Mouse (Mus musculus) forebrain, embryonic 11.5 days (tissue): ENCODE results near the gene Olfr47. TPM values are rescaled to one million over a fixed set of nuclear protein-coding genes. Genes with fewer than 3 reads are reported as not detected.

Source experiments
- ATAC-seq: fragments of 200-750 bp; cut with Nextera tagmentation; replicated peaks from 2 replicates; pipeline ENCODE4 v1.8.0; 2017; ENCODE audit warnings: moderate TSS enrichment; ENCODE audit not compliant: low FRiP score
- DNase-seq: peaks from one replicate; pipeline ENCODE4 v3.0.0-alpha.2; 2017; ENCODE audit warnings: low spot score
- H3K27ac ChIP-seq: fragments of 300-500 bp; sonication (generic); 2 replicates; pipeline ENCODE4 v1.5.1; 2014; ENCODE audit warnings: low read depth, low read length
- H3K27me3 ChIP-seq: fragments of 300-500 bp; sonication (generic); 2 replicates; pipeline ENCODE4 v1.6.1; 2014; ENCODE audit warnings: mild to moderate bottlenecking, low read length, mixed read lengths; ENCODE audit not compliant: control insufficient read depth, insufficient read depth
- H3K36me3 ChIP-seq: fragments of 300-500 bp; sonication (generic); 2 replicates; pipeline ENCODE4 v1.6.1; 2014; ENCODE audit warnings: mild to moderate bottlenecking, low read length, moderate library complexity, mixed read lengths; ENCODE audit not compliant: control insufficient read depth, insufficient read depth
- H3K4me1 ChIP-seq: fragments of 300-500 bp; sonication (generic); replicated peaks from 2 replicates; pipeline ENCODE4 v1.6.1; 2014; ENCODE audit warnings: low read length, mixed read lengths; ENCODE audit not compliant: control insufficient read depth, insufficient read depth
- H3K4me2 ChIP-seq: fragments of 300-500 bp; sonication (generic); 2 replicates; pipeline ENCODE4 v1.6.1; 2014; ENCODE audit warnings: low read depth, mild to moderate bottlenecking, low read length, moderate library complexity, mixed read lengths; ENCODE audit not compliant: severe bottlenecking
- H3K4me3 ChIP-seq: fragments of 300-500 bp; sonication (generic); 2 replicates; pipeline ENCODE4 v1.5.1; 2014; ENCODE audit warnings: low read depth, low read length
- H3K9ac ChIP-seq: fragments of 300-500 bp; sonication (generic); 2 replicates; pipeline ENCODE4 v1.6.1; 2014; ENCODE audit warnings: low read length
- H3K9me3 ChIP-seq: fragments of 300-500 bp; sonication (generic); 2 replicates; pipeline ENCODE4 v1.6.1; 2016; ENCODE audit warnings: low read length, mixed read lengths; ENCODE audit not compliant: control insufficient read depth
- WGBS: fragments of 180-500 bp; shearing (Covaris S2); extraction: QIAGEN DNeasy Blood & Tissue Kit; methylation state at CpG from one replicate; pipeline ENCODE4 v1.1.7; 2014; 5-methylcytosine and 5-hydroxymethylcytosine counted together
- polyA plus RNA-seq: library from polyadenylated mRNA; unstranded; fragments of >200 nt; fragmentation: Nextera tagmentation; extraction: Ambion mirVana; gene quantifications from 2 replicates; pipeline ENCODE4 v1.2.1, GENCODE M21; 2014

Gene Olfr47
- polyA plus RNA-seq, 1 experiment from 2014 or later = not detected

DNA sequence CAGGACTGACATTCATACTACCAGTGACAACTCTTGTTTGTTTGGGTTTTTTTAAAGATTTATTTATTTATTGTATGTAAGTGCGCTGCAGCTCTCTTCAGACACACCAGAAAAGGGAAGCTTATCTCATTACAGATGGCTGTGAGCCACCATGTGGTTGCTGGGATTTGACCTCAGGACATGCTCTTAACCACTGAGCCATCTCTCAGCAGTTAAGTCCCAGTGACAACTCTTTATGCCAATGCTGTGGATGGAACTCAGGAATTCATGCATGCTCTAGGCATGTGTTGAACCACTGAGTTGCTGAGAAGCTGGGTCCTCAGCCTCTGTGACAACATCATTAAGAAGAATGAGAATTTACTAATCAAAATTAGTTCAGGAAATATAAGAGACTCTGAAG, 21.7 kb downstream of the Olfr47 start:
- H3K27me3 ChIP-seq = no peaks in the 10 kb centered on the region

DNA sequence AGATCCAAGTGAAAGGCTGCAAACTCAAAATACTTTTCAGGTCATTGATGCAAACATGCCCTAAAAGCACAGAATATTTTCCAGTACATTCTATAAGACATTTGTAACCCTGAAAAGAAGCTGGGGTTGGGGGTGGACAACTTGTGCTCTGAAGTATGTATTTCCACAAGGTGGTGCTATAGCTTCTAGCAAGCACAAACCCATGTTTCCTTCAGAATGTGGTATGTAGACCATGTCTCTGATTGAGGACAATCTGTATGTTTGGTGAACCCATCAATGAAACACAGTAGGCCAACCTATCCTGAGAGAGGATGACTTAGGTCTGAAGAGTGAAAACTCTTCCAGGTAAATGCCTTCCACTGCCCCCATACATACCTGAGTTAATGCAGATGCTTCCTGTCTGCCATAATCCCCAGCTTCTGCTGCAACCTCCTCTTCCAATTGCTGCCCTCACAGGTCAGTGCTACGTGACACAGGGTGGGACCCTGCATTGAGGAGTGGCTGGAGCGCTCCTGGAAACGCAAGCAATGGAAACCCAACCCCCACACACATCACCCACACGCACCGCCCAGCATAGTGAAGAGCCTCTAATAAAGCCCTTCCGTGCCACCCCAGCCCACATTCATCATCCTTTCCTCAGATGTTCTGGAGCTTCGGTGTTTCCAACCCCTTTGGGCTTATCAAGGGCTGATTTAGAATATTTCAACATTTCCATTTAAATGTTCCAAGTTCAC, 23.0 kb downstream of the Olfr47 start:
- no peaks in the 10 kb centered on the region for H3K27me3 ChIP-seq
- no peaks in the 10 kb centered on the region for H3K9me3 ChIP-seq
- H3K36me3 ChIP-seq = no peaks in the 10 kb centered on the region
- H3K4me1 ChIP-seq = no peaks in the 10 kb centered on the region
- no peak overlapping the region for H3K4me3 ChIP-seq
- no peak overlapping the region for H3K27ac ChIP-seq
- H3K4me2 ChIP-seq = no peak overlapping the region
- DNase-seq (no peak), ATAC-seq (no peak)
- 65% methylated on average over 7 of the region's 7 CpGs for WGBS
- no peak overlapping the region for H3K9ac ChIP-seq

More for the DNA sequence above, 21.7 kb downstream of the Olfr47 start:
- H3K9ac ChIP-seq = no peak overlapping the region
- H3K36me3 ChIP-seq = no peaks in the 10 kb centered on the region
- ATAC-seq (no peak), DNase-seq (no peak)
- H3K4me3 ChIP-seq = no peak overlapping the region
- no peaks in the 10 kb centered on the region for H3K4me1 ChIP-seq
- no peaks in the 10 kb centered on the region for H3K9me3 ChIP-seq
- H3K4me2 ChIP-seq = no peak overlapping the region
- 86% methylated on average over 1 of the region's 1 CpGs for WGBS
- H3K27ac ChIP-seq = no peak overlapping the region

DNA sequence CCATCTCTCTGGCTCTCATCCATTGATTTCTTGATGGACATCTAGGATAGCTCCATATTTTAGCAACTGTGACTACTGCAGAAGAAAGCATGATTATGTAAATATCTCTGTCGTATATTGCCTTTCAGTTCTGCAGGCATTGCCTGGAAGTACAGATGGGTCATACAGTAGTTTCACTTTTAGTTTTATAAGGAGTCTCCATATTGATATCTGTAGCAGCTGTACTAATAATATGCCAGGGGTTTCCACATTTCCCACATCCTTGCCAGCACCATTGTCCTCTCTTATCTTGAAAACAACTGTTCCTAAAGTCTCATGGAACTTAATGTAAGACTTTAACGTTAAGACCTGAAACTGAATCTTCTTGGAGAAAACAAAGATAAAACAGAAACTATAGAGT, 29.4 kb downstream of the Olfr47 start:
- Histone ChIP-seq H3K36me3 (no peaks in the 10 kb centered on the region), H3K27ac (no peak overlapping the region), H3K27me3 (0 out of 2 replicates have a peak, but pooled peaks cover 3% of the 10 kb centered on the region), H3K9me3 (no peaks in the 10 kb centered on the region), H3K4me1 (no peaks in the 10 kb centered on the region), H3K9ac (no peak overlapping the region), H3K4me2 (no peak overlapping the region), H3K4me3 (no peak overlapping the region)
- ATAC-seq (no peak), DNase-seq (no peak)
- 65% methylated on average over 2 of the region's 2 CpGs for WGBS

DNA sequence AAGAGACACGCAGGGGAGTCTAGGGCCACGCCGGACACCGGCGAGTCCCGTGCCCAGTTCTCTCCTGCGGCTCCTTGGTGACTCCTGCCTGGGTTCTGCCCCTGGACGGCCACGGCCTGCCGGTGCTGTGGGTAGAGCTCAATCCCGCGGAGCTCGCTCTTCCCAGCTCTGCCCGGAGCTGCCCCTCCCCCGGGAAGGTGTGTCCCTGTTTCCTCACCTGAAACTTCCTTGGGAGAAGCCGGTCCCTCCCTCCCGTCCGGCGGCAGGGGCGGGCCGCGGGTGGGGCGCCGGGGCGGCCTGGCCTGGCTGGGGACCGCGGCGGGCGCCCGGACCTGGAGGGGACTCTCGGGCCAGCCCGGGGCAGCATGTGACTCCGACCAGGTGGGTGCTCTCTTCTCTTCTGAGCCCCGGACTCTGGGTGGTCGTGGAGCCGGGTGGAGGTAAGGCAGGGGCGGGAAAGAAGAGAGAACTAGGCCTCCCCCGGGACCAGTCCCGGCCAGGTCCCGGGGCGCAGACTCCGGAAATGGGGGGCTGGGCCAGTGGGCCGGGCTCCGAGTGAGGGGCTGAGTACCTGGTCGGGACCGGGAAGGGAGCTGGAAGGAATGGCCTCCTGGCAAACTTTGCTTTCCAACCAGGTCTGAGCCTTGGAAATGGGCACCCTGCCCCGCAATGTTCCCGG, 34.2 kb downstream of the Olfr47 start, which contains the start of gene Arhgef5:
Arhgef5 (plus strand) TSS at position 220 of the 679 bp plus-strand sequence.
- Histone ChIP-seq H3K9ac (peak within 1 kb of the TSS; percentile 58), H3K27me3 (peaks cover 11% of the 10 kb centered on the region), H3K4me2 (peak within 1 kb of the TSS; percentile 88), H3K4me3 (peak within 1 kb of the TSS; percentile 51), H3K9me3 (no peaks in the 10 kb centered on the region), H3K4me1 (0 out of 2 replicates have a peak, but pooled peaks cover 1% of the 10 kb centered on the region), H3K27ac (no peak within 1 kb of the TSS), H3K36me3 (no peaks in the 10 kb centered on the region)
- DNase-seq = peak; percentile 61
- 1% methylated on average over 37 of the region's 48 CpGs for WGBS
- ATAC-seq = peak; percentile 77

GRCm38 (mm10) chr6:43266356-43266755, 35.0 kb downstream of the Olfr47 start:
- peak overlapping the region; percentile 51 for H3K4me3 ChIP-seq
- ATAC-seq (no peak; the same call in 1 of the 2 replicates), DNase-seq (peak; percentile 51)
- H3K4me2 ChIP-seq = peak overlapping the region; percentile 88; the same call in 1 of the 2 replicates
- no peaks in the 10 kb centered on the region for H3K9me3 ChIP-seq
- peaks cover 11% of the 10 kb centered on the region for H3K27me3 ChIP-seq
- no peaks in the 10 kb centered on the region for H3K36me3 ChIP-seq
- no peak overlapping the region for H3K27ac ChIP-seq
- WGBS = 4% methylated on average over 8 of the region's 8 CpGs
- peak overlapping the region; percentile 12; the same call in 1 of the 2 replicates for H3K9ac ChIP-seq
- H3K4me1 ChIP-seq = 0 out of 2 replicates have a peak, but pooled peaks cover 1% of the 10 kb centered on the region

- DNase-seq = no peak
- no peak overlapping the region for H3K27ac ChIP-seq
- no peak overlapping the region for H3K9ac ChIP-seq
- no peak overlapping the region for H3K4me2 ChIP-seq
- no peaks in the 10 kb centered on the region; the same call in 1 of the 2 replicates for H3K36me3 ChIP-seq
- no peak overlapping the region for H3K4me3 ChIP-seq
- H3K9me3 ChIP-seq = no peaks in the 10 kb centered on the region
- ATAC-seq = no peak
- H3K27me3 ChIP-seq = no peaks in the 10 kb centered on the region
- no peaks in the 10 kb centered on the region for H3K4me1 ChIP-seq
Measured at GRCm38 (mm10) chr6:43272597-43272996, 41.3 kb downstream of the Olfr47 start.

DNA sequence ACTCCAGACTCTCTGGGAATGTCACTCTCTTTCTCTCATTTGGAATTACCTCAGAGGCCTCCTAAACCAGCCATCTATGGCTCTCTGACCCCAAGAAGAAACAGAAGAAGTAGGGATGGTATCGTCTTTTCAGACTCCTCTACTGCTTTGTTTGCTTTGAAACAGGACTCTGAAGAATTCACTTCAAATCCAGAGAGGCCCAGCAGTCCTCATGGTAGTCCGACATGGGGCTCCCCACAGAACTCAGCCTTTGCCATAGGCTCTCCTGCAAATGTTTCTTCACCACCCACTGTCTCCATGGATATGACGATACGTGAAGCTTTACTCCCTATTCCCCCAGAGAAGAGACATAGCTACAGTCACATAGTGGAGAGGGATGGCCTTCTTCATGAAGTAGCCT, 42.8 kb downstream of the Olfr47 start:
- DNase-seq = no peak
- Histone ChIP-seq H3K4me1 (no peaks in the 10 kb centered on the region), H3K9ac (no peak overlapping the region), H3K4me2 (no peak overlapping the region), H3K9me3 (no peaks in the 10 kb centered on the region), H3K27me3 (no peaks in the 10 kb centered on the region), H3K27ac (no peak overlapping the region), H3K36me3 (no peaks in the 10 kb centered on the region; the same call in 1 of the 2 replicates), H3K4me3 (no peak overlapping the region)
- 87% methylated on average over 4 of the region's 4 CpGs for WGBS
- no peak for ATAC-seq

- no peaks in the 10 kb centered on the region for H3K4me1 ChIP-seq
- ATAC-seq = no peak
- H3K4me2 ChIP-seq = no peak overlapping the region
- H3K4me3 ChIP-seq = no peak overlapping the region
- no peak for DNase-seq
- H3K9me3 ChIP-seq = no peaks in the 10 kb centered on the region
- H3K36me3 ChIP-seq = no peaks in the 10 kb centered on the region; the same call in 1 of the 2 replicates
- H3K27ac ChIP-seq = no peak overlapping the region
- no peaks in the 10 kb centered on the region for H3K27me3 ChIP-seq
- H3K9ac ChIP-seq = no peak overlapping the region
Measured at GRCm38 (mm10) chr6:43278247-43278646, 46.9 kb downstream of the Olfr47 start.
